Mouse (Mus musculus): Measurements from ENCODE around the gene Lhfpl5.

The Lhfpl5 gene

DNA sequence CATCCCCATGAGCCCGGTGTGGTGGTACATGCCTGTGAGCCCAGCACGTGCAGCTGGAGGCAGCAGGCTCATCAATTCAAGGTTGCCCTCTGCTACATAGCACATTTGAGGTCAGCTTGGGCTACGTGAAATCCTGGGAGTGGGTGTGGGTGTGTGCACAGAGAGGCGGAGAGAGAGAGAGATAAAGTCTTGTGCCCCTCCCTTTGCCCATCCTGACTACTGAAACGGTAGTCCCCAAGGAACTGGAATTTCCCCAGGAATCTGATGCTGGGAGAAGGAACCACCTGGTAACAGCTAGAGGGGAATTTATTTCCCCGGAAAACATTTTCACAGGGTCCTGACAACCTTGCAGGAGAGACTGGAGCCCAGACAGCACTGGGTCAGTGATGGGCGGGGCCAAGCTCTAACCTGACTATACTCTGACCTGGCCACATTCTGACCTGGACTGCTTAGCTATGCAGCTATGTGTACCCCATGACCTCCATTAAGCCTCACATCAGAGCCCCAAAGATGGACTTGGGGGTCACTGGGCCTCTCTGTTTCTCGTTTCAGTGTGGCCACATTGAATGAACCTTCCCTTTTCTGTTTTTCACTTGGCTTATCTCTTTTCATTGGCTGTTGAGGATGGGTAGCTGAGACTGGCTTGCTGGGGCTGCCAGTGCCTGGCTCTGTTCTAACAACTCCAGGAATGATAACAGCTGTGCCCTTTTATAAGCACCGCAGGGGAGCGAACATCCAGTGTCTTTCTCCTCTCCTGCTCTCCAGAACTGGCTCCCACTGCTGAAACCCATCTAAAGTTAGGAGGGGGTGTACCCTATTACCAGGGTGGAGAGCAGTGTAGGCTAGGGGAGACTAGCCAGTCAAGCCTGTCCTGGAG lies 53.0 kb downstream of the Lhfpl5 start:
- DNase-seq, result peak; percentile 44 to 55

GRCm38 (mm10) chr17:28629125-28629524 lies 53.7 kb downstream of the Lhfpl5 start:
- DNase-seq, result no peak
